Mouse (Mus musculus) neutrophil, adult 83 days (primary cell): ENCODE results near the gene Cbx1. TPM values are rescaled to one million over a fixed set of nuclear protein-coding genes. Genes with fewer than 3 reads are reported as not detected.

ENCODE experiments used
- total RNA-seq, 2 experiments: library from RNA; stranded (reverse); gene quantifications; one replicate each; pipeline ENCODE4 v1.2.4; 2023

Gene Cbx1
- total RNA-seq: 10 to 100 TPM; 36.8 to 37.3 TPM

GRCm38 (mm10) chr11:96788871-96789795, at the start of gene Cbx1:
TSS of gene Cbx1 (plus strand) at chr11:96789127.

GRCm38 (mm10) chr11:96776968-96777962, 11.7 kb upstream of the Cbx1 start, which contains the start of gene Snx11:
TSS of gene Snx11 (minus strand) at chr11:96777559.

GRCm38 (mm10) chr11:96829813-96830538, 41.0 kb downstream of the Cbx1 start, which contains the start of gene Nfe2l1:
TSS of gene Nfe2l1 (minus strand) at chr11:96829968.

GRCm38 (mm10) chr11:96849681-96850467, 60.9 kb downstream of the Cbx1 start, which contains the start of gene Copz2:
TSS of gene Copz2 (plus strand) at chr11:96849870.

Other genes with a start within 250 kb of the Cbx1 start
- gene Snx11, start 11.6 kb upstream of the Cbx1 start, total RNA-seq: 10 to 100 TPM; 39.5 to 43.3 TPM
- gene Nfe2l1, start 40.8 kb downstream of the Cbx1 start, total RNA-seq: 10 to 100 TPM; 40.3 to 46.2 TPM
- gene Copz2, start 60.7 kb downstream of the Cbx1 start, total RNA-seq: 1 to 10 TPM in 1 of 2 experiments, under 1 TPM in 1; 0.37 to 1.7 TPM
- gene Cdk5rap3, start 127.4 kb downstream of the Cbx1 start, total RNA-seq: 10 to 100 TPM; 40.4 to 40.6 TPM
- gene Prr15l, start 139.0 kb downstream of the Cbx1 start, total RNA-seq: under 1 TPM in 1 of 2 experiments, not detected in 1; 0.22 TPM
- 10 to 100 TPM; 13.3 to 14.2 TPM for gene Pnpo, start 154.9 kb downstream of the Cbx1 start, total RNA-seq
- 10 to 100 TPM; 34.4 to 34.8 TPM for gene Sp2, start 193.8 kb downstream of the Cbx1 start, total RNA-seq
- gene Sp6, start 224.3 kb downstream of the Cbx1 start, total RNA-seq: under 1 TPM in 1 of 2 experiments, not detected in 1; 0.13 TPM
- gene Scrn2, start 240.8 kb downstream of the Cbx1 start, total RNA-seq: 1 to 10 TPM; 2.3 to 2.5 TPM